Mouse (Mus musculus): Measurements from ENCODE around the gene Zfp266. TPM values are rescaled to one million over a fixed set of nuclear protein-coding genes. Genes with fewer than 3 reads are reported as not detected.
A peak's percentile ranks its signal among the peaks of the same experiment; 100 is the strongest.
"Not testable (repeated sequence)": the region's sequence is repeated elsewhere in the genome, so short reads cannot be mapped to it uniquely, and the experiment has no call there.

Zfp266 gene
- 98.2 and 123 TPM in 2 replicates for polyA plus RNA-seq (2014; fragmentation: Nextera tagmentation; extraction: Ambion mirVana)

DNA sequence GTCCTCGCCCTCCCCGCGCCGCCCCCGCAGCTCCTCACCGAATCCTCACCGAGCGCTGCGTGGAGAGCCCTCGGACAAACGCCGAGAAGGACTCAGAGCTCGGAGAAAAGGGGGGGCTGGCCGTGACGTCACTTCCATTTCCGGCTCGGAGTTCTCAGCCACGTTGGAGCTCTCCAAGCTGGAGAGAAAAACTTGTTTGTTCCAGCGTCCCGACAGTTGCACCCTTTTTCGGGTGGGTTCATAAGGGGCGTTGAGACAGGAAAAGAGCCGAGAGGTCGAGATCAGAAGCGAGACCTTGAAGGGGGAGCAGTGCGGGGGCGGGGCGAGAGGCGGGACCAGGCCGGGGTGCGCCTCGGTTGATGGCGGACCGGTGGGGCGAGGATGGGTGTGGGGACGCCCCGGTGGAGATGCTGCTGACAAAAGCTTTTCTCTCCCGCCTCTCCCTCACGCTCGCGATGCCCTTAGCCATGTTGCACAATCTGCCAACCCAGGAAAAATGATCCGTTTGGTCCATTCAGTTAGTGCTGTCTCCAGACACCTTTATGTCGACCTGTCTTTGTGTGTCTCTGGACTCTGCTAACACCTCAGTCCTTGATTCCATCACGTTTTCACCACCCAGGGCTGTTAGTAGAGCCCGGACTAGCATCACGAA lies at the start of gene Zfp266:
Zfp266 (minus strand) TSS at position 112 of the 652 bp plus-strand sequence.
- no peaks in the 10 kb centered on the region for H3K27me3 ChIP-seq (ENCODE audit: control insufficient read depth, insufficient read depth, low read length)
- no peaks in the 10 kb centered on the region for H3K9me3 ChIP-seq (ENCODE audit: control insufficient read depth, low read length)
- H3K4me2 ChIP-seq (ENCODE audit: low read length): peak within 1 kb of the TSS; percentile 92
- peak; percentile 96 for DNase-seq
- WGBS: under 1% methylated on average over 46 of the region's 46 CpGs
- H3K4me3 ChIP-seq (replicated peaks; ENCODE audit: low read depth, low read length): peak within 1 kb of the TSS; percentile 79
- peak; percentile 94 for ATAC-seq (ENCODE audit: low FRiP score, low TSS enrichment)
- 0 out of 2 replicates have a peak, but pooled peaks cover 4% of the 10 kb centered on the region for H3K36me3 ChIP-seq (ENCODE audit: control insufficient read depth, insufficient read depth, low read length)
- H3K9ac ChIP-seq (replicated peaks; ENCODE audit: low read length): peak within 1 kb of the TSS; percentile 93
- H3K4me1 ChIP-seq (ENCODE audit: control insufficient read depth, insufficient read depth, low read length): peaks cover 31% of the 10 kb centered on the region
- H3K27ac ChIP-seq (replicated peaks; ENCODE audit: low read depth, low read length): peak within 1 kb of the TSS; percentile 97

DNA sequence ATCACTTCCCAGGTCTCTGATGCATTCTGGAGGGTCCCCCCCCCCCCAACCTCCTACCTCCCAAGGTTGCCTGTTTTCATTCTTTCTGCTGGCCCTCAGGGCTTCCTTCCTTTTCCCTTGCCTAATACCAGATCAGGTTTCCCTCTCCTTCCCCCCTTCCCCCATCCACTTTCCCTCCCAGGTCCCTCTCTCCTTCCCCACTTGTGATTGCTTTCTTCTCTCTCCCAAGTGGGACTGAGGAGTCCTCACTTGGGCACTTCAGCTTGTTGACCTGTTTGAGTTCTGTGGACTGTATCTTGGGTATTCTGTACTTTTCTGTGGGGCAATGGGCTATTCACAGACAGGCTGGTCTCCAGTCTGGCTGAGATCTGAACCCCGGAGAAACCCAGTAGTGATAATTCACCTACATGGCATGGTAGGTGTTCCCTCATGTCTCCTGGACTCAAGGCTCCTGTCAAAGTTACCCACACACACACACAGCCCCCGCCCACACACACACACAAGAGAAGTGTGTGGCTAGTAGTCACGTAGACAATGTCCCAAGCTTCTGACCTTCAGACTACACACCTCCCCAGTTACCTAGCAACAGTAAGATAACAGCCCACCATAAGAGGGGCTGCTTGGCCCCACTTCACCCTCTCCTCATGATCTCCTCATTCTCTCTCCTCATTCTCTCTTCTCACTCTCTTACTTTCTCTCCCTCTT lies 44.3 kb upstream of the Zfp266 start:
- not testable (repeated sequence) for H3K4me2 ChIP-seq (ENCODE audit: low read length); ATAC-seq (ENCODE audit: low FRiP score, low TSS enrichment); H3K27ac ChIP-seq (replicated peaks; ENCODE audit: low read depth, low read length); H3K9ac ChIP-seq (replicated peaks; ENCODE audit: low read length); H3K9me3 ChIP-seq (ENCODE audit: control insufficient read depth, low read length); H3K27me3 ChIP-seq (ENCODE audit: control insufficient read depth, insufficient read depth, low read length); H3K4me3 ChIP-seq (replicated peaks; ENCODE audit: low read depth, low read length); H3K36me3 ChIP-seq (ENCODE audit: control insufficient read depth, insufficient read depth, low read length); DNase-seq; H3K4me1 ChIP-seq (ENCODE audit: control insufficient read depth, insufficient read depth, low read length)
- 79% methylated on average over 3 of the region's 3 CpGs for WGBS

DNA sequence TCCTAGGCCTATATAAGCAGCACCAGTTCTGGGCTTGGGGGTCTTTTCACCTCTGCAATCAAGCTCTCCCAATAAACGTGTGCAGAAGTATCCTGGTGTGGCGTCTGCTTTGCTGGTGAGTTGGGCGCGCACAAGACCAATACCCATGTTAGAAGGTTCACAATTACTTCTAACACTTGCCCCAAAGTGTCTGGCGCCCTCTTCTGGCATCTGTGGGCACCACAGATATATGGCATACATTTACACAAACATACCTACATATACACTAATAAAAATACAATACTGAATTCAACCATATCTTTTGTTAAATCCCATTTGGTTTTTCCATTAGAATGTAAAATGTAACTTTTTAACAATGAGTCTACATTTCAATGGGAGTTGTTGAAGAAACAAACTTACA lies 41.0 kb upstream of the Zfp266 start:
- no peak for ATAC-seq (ENCODE audit: low FRiP score, low TSS enrichment)
- no peak overlapping the region for H3K27ac ChIP-seq (replicated peaks; ENCODE audit: low read depth, low read length)
- no peak overlapping the region for H3K4me2 ChIP-seq (ENCODE audit: low read length)
- 84% methylated on average over 5 of the region's 5 CpGs for WGBS
- no peak for DNase-seq
- no peaks in the 10 kb centered on the region for H3K9me3 ChIP-seq (ENCODE audit: control insufficient read depth, low read length)
- H3K4me3 ChIP-seq (replicated peaks; ENCODE audit: low read depth, low read length): no peak overlapping the region
- H3K36me3 ChIP-seq (ENCODE audit: control insufficient read depth, insufficient read depth, low read length): no peaks in the 10 kb centered on the region
- no peak overlapping the region for H3K9ac ChIP-seq (replicated peaks; ENCODE audit: low read length)
- no peaks in the 10 kb centered on the region for H3K4me1 ChIP-seq (ENCODE audit: control insufficient read depth, insufficient read depth, low read length)
- no peaks in the 10 kb centered on the region for H3K27me3 ChIP-seq (ENCODE audit: control insufficient read depth, insufficient read depth, low read length)

DNA sequence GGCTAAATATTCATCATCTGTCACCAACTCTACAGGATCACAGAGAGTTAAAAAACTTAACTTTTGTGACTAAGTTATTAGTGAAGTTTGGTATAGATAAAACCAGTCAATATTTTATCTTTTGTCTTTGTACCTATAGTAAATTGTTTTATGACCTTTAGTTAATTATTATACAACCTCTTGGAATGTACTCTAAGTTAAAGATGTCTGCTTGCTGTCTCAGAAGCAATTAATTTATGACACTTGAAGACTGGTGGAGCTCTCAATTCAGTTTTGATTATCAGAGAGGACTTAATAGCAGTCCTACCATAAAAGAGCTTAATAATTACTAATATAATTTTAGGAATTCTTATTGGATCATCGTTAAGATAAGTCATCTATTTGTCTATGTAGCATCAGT lies 31.5 kb upstream of the Zfp266 start:
- DNase-seq (no peak), ATAC-seq (ENCODE audit: low FRiP score, low TSS enrichment) (no peak)
- WGBS: 92% methylated on average over 1 of the region's 1 CpGs
- Histone ChIP-seq H3K27me3 (ENCODE audit: control insufficient read depth, insufficient read depth, low read length) (no peaks in the 10 kb centered on the region; the same call in 1 of the 2 replicates), H3K4me3 (replicated peaks; ENCODE audit: low read depth, low read length) (no peak overlapping the region), H3K36me3 (ENCODE audit: control insufficient read depth, insufficient read depth, low read length) (no peaks in the 10 kb centered on the region), H3K27ac (replicated peaks; ENCODE audit: low read depth, low read length) (no peak overlapping the region), H3K4me2 (ENCODE audit: low read length) (no peak overlapping the region), H3K9ac (replicated peaks; ENCODE audit: low read length) (no peak overlapping the region), H3K9me3 (ENCODE audit: control insufficient read depth, low read length) (no peaks in the 10 kb centered on the region), H3K4me1 (ENCODE audit: control insufficient read depth, insufficient read depth, low read length) (no peaks in the 10 kb centered on the region)

DNA sequence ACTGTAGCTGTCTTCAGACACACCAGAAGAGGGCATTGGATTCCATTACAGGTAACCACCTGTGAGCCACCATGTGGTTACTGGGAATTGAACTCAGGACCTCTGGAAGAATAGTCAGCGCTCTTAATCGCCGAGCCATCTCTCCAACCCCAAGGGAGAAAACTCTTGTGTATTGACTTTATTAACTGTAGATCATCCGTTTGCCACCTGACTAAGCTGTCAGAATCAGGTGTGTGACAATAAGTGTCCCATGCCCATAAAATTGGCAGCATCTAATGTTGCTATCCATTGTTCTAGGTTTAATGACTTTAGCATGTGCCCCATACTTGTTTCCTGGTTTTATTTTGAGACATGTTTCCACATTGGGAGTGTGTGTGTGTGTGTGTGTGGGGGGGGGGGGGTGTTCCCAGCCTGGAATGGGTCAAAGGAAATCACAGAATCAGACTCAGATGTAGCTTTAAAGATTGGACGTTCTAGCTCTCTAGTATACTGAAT lies 30.6 kb upstream of the Zfp266 start:
- H3K36me3 ChIP-seq (ENCODE audit: control insufficient read depth, insufficient read depth, low read length): no peaks in the 10 kb centered on the region
- no peak overlapping the region for H3K4me3 ChIP-seq (replicated peaks; ENCODE audit: low read depth, low read length)
- H3K4me2 ChIP-seq (ENCODE audit: low read length): no peak overlapping the region
- ATAC-seq (ENCODE audit: low FRiP score, low TSS enrichment) (no peak), DNase-seq (no peak)
- H3K27me3 ChIP-seq (ENCODE audit: control insufficient read depth, insufficient read depth, low read length): no peaks in the 10 kb centered on the region; the same call in 1 of the 2 replicates
- 64% methylated on average over 5 of the region's 5 CpGs for WGBS
- no peaks in the 10 kb centered on the region for H3K9me3 ChIP-seq (ENCODE audit: control insufficient read depth, low read length)
- no peak overlapping the region for H3K9ac ChIP-seq (replicated peaks; ENCODE audit: low read length)
- no peak overlapping the region for H3K27ac ChIP-seq (replicated peaks; ENCODE audit: low read depth, low read length)
- no peaks in the 10 kb centered on the region for H3K4me1 ChIP-seq (ENCODE audit: control insufficient read depth, insufficient read depth, low read length)

DNA sequence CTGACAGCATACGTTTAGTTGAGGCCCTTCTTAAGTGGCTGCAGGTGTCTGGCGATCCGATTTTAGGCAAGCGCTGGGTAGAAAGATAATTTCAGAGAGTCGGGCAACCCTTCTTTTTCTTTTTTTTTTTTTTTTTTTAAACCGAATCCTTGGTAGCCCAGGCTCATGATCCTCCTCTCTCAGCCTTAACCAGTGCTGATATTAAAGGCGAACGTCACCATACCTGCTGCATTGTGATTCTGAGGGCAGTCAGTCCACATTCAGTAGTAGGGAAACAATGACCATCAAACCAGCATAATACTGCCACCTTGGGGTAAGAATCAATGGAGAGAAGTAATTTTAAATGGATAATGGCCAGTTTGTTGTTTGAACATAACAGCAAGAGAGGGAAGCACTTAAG lies 23.9 kb upstream of the Zfp266 start:
- Histone ChIP-seq H3K27me3 (ENCODE audit: control insufficient read depth, insufficient read depth, low read length) (no peaks in the 10 kb centered on the region), H3K4me2 (ENCODE audit: low read length) (peak overlapping the region; percentile 73), H3K36me3 (ENCODE audit: control insufficient read depth, insufficient read depth, low read length) (no peaks in the 10 kb centered on the region), H3K9ac (replicated peaks; ENCODE audit: low read length) (peak overlapping the region; percentile 56), H3K4me1 (ENCODE audit: control insufficient read depth, insufficient read depth, low read length) (0 out of 2 replicates have a peak, but pooled peaks cover 4% of the 10 kb centered on the region), H3K27ac (replicated peaks; ENCODE audit: low read depth, low read length) (peak overlapping the region; percentile 93), H3K4me3 (replicated peaks; ENCODE audit: low read depth, low read length) (peak overlapping the region; percentile 41), H3K9me3 (ENCODE audit: control insufficient read depth, low read length) (no peaks in the 10 kb centered on the region)
- DNase-seq (peak; percentile 71), ATAC-seq (ENCODE audit: low FRiP score, low TSS enrichment) (no peak)
- WGBS: 24% methylated on average over 8 of the region's 8 CpGs

DNA sequence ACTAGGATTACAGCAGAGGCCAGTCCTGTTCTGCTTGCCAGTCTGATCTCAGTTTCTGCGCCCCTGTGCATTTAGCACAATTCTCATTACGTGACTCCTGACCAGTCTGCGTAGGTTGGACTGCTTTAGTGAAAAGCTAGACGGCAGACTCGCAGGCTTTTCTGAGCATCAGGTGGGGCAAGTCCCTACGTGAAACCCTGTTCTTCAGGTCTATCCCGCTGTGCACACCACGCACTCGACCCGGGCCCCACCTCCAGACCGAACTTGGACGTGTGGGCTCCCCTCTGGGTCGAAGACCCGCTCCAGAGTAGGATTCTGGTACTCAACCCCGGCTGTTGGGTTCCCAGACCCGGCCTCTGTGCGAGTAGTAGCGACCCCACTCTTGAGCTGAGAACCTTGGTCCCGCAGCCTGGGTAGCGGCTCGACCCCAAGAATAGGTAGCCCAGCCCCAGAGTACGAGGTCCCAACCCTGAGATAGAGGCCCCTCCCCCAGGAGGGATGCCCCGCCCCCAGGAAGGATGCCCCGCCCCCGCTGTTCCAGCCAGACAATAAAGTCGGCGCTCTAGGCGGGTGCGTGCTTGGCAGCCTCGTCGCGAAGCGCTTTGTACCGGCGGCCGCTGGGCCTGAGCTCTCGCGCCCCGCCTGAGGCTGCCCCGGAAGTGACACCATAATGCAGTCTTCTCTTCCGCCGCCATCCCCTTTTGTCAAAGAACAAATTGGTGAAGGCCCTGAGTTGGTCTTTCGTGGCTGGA lies 23.0 kb upstream of the Zfp266 start:
- 0 out of 2 replicates have a peak, but pooled peaks cover 4% of the 10 kb centered on the region for H3K4me1 ChIP-seq (ENCODE audit: control insufficient read depth, insufficient read depth, low read length)
- H3K27ac ChIP-seq (replicated peaks; ENCODE audit: low read depth, low read length): peak overlapping the region; percentile 93
- H3K9ac ChIP-seq (replicated peaks; ENCODE audit: low read length): peak overlapping the region; percentile 56
- no peaks in the 10 kb centered on the region for H3K9me3 ChIP-seq (ENCODE audit: control insufficient read depth, low read length)
- H3K36me3 ChIP-seq (ENCODE audit: control insufficient read depth, insufficient read depth, low read length): no peaks in the 10 kb centered on the region
- ATAC-seq (ENCODE audit: low FRiP score, low TSS enrichment) (peak; percentile 95), DNase-seq (peak; percentile 91)
- no peaks in the 10 kb centered on the region for H3K27me3 ChIP-seq (ENCODE audit: control insufficient read depth, insufficient read depth, low read length)
- H3K4me2 ChIP-seq (ENCODE audit: low read length): peak overlapping the region; percentile 73
- H3K4me3 ChIP-seq (replicated peaks; ENCODE audit: low read depth, low read length): peak overlapping the region; percentile 41
- WGBS: 2% methylated on average over 43 of the region's 43 CpGs

DNA sequence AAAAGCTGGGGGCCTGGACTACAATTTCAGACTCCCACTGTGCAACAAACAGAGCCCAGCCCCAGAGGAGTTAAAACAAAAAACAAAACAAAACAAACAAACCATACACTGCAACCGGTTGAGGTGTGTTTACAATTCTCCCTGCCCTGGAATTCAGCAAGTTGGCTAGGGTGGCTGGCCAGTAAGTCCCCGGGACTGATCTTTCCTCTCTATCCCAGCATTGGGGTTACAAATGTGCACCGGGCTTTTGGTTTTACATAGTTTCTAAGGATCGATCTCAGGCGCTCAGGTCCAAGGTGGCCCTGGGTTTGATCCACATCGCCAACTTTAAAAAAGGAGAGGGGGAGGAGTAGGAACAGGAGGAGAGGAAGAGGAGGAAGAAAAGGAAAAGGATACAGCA lies 22.3 kb upstream of the Zfp266 start:
- H3K4me3 ChIP-seq (replicated peaks; ENCODE audit: low read depth, low read length): no peak overlapping the region
- DNase-seq (no peak), ATAC-seq (ENCODE audit: low FRiP score, low TSS enrichment) (no peak)
- H3K9me3 ChIP-seq (ENCODE audit: control insufficient read depth, low read length): no peaks in the 10 kb centered on the region
- H3K4me2 ChIP-seq (ENCODE audit: low read length): peak overlapping the region; percentile 73; the same call in 1 of the 2 replicates
- WGBS: 27% methylated on average over 6 of the region's 6 CpGs
- H3K36me3 ChIP-seq (ENCODE audit: control insufficient read depth, insufficient read depth, low read length): no peaks in the 10 kb centered on the region
- H3K9ac ChIP-seq (replicated peaks; ENCODE audit: low read length): no peak overlapping the region
- H3K27me3 ChIP-seq (ENCODE audit: control insufficient read depth, insufficient read depth, low read length): no peaks in the 10 kb centered on the region
- peak overlapping the region; percentile 93; the same call in 1 of the 2 replicates for H3K27ac ChIP-seq (replicated peaks; ENCODE audit: low read depth, low read length)
- 0 out of 2 replicates have a peak, but pooled peaks cover 4% of the 10 kb centered on the region for H3K4me1 ChIP-seq (ENCODE audit: control insufficient read depth, insufficient read depth, low read length)

Measured in midbrain, embryonic 14.5 days (tissue).